Mouse (Mus musculus) B cell, adult (primary cell): ENCODE data around the gene Rel. TPM values are rescaled to one million over a fixed set of nuclear protein-coding genes. Genes with fewer than 3 reads are reported as not detected.

Experiments
- total RNA-seq: library from RNA; stranded (reverse); gene quantifications from 4 replicates; pipeline ENCODE4 v1.2.4, GENCODE M21; 2023; ENCODE audit not compliant: inconsistent age

Gene Rel
- total RNA-seq = 227 to 272 TPM (median 268 TPM) in 4 replicates

DNA sequence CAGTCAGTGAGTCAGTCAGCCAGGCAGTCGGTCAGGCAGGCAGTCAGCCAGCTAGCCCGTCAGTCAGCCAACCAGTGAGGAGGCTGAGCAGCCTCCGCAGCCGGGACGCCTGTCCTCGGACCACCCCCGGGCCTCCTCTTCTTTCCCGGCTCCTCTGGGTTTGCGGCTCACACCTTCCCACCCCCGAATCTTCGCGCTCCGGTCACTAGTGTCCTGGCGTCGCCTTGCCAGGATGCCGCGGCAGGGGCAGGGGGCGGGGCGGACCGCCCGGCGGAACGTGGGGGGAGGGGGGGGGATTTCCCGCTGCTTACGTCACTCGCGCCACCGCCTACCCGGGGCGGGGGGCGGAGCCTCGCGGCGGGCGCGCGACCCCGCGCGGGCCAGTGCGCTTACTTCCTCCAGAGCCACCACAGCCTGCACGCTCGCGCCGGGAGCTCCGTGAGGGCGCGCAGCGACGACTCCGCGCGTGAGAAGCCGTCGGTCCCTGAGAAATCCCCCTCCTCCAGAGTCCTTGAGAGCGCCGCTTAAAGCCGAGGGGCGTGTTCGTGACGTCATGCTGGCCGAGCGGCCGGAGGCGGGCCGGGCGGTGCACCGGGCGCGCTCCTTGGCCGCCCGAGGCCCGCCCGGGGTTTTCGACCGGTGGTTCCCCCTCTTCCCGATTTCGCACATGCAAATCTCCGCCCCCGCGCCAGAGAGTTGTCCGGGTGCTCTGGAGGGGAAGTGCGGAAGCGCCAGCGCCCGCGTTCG lies at the start of gene Rel:
Gene Rel (minus strand): TSS at position 211 of the 747 bp plus-strand sequence.

Other genes with a start within 250 kb of the Rel start
- not detected in 4 replicates for gene 1700093K21Rik, start 249.8 kb downstream of the Rel start, total RNA-seq
- gene 0610010F05Rik, start 137.3 kb downstream of the Rel start, total RNA-seq = 5.0 to 6.7 TPM (median 6.6 TPM) in 4 replicates
- gene Pus10, start 105.3 kb downstream of the Rel start, total RNA-seq = 25.6 to 34.9 TPM (median 29.2 TPM) in 4 replicates
- 17.8 to 20.6 TPM (median 19.4 TPM) in 4 replicates for gene Pex13, start 105.0 kb downstream of the Rel start, total RNA-seq
- 34.9 to 41.4 TPM (median 38.1 TPM) in 4 replicates for gene Papolg, start 124.3 kb upstream of the Rel start, total RNA-seq